Mouse (Mus musculus) heart, postnatal 0 days (tissue): ENCODE measurements around the gene Zfp865.

Experiments used
- CTCF ChIP-seq: IDR thresholded peaks from 2 replicates; pipeline ENCODE4 v1.5.1; 2016; ENCODE audit warnings: antibody characterized with exemption, control low read depth, low read depth
- EP300 ChIP-seq: IDR thresholded peaks from 2 replicates; pipeline ENCODE4 v1.6.1; 2016; ENCODE audit warnings: antibody characterized with exemption, low read depth

DNA sequence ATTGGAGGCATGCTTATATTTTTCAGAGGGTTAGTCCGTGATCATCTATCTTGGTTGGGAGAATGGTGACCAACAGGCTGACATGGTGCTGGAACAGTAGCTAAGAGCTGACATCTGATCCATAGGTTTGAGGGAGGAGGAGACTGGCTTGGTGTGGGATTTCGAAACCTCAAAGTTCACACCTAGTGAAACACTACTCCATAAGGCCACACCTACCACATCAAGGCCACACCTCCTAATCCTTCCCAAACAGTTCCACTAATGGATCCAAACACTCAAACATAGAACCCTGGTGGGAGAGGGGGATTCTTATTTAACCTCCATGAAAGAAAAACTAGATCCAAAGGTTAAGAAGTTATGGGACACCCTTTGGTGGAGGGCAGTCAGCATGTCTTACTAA lies 3.3 kb upstream of the Zfp865 start:
- TF ChIP-seq EP300 (no peak), CTCF (no peak)
